Mouse (Mus musculus) urinary bladder, adult 2 months (tissue): ENCODE measurements around the gene Fam243. TPM values are rescaled to one million over a fixed set of nuclear protein-coding genes. Genes with fewer than 3 reads are reported as not detected.

Source experiments
- polyA plus RNA-seq: library from polyadenylated mRNA; depleted of rRNA; stranded (reverse); fragments of >200 nt; gene quantifications from 2 replicates; pipeline ENCODE4 v1.2.3, GENCODE M21; 2012; rRNA removed

The Fam243 gene
- polyA plus RNA-seq, 1 experiment = not detected

Other genes starting within 250 kb of the Fam243 start
- not detected in 2 replicates for gene Kcne2, start 29.1 kb downstream of the Fam243 start, polyA plus RNA-seq
- gene Smim11, start 20.2 kb downstream of the Fam243 start, polyA plus RNA-seq = 60.7 and 70.4 TPM in 2 replicates
- gene Kcne1, start 38.0 kb upstream of the Fam243 start, polyA plus RNA-seq = 9.8 and 10.2 TPM in 2 replicates
- 24.9 and 26.4 TPM in 2 replicates for gene Rcan1, start 149.4 kb upstream of the Fam243 start, polyA plus RNA-seq
- 0.25 and 0.27 TPM in 2 replicates for gene Clic6, start 164.3 kb upstream of the Fam243 start, polyA plus RNA-seq